Mouse (Mus musculus) kidney, adult 11 months (tissue): ENCODE measurements at regions not wholly inside any gene's neighbourhood (a gene's known extent, or its start where the extent isn't known, plus 50 kb on each side); places are given as distances from the start of the nearest gene placed in this dataset.
"Not testable (repeated sequence)": the region's sequence is repeated elsewhere in the genome, so short reads cannot be mapped to it uniquely, and the experiment has no call there.

Experiments
- DNase-seq: peaks from one replicate; pipeline ENCODE4 v3.0.0; 2022

GRCm38 (mm10) chr6:7120136-7120535 is 164.3 kb downstream of the Sdhaf3 start:
- DNase-seq: peak; percentile 38

DNA sequence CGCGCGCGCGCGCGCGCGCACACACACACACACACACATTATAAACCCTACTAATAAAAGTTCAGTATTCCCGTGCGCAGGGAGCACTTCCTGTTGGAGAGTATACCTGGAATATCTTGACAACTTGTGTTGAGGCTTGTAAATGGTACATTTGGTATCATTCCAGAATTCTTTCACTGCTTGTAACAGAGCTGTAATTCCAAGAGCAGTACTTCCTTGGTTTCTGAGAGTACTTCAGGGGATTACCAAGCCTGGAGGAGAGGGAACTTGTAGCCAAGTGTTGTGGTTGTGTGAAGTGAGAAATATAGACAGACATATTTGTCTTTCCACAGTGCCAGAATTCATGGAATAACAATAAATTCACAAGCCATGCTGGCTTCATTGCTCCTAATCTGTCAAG is 177.2 kb downstream of the Sdhaf3 start:
- no peak for DNase-seq

GRCm38 (mm10) chr6:7134062-7134461 is 178.3 kb downstream of the Sdhaf3 start:
- DNase-seq: no peak

DNA sequence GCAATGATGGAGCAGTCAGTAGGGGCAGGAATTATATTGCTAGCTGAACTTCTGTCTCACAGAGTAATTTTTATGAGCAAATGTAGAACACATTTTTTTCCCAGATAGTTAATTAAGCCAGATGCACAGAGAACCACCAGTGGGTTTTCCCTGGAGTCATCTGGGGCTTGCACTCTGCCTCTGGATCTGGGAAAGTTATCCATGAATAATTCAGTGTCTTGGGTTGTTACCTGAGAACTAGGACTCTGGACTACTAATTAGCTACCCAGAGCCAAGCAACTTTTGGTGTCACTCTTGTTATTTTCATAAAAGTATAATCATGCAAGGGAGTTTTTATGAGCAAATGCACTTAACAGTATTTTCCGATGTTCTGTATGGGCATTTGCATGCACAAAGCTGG is 179.1 kb downstream of the Sdhaf3 start:
- DNase-seq: no peak

GRCm38 (mm10) chr6:7181711-7182110 is 225.9 kb downstream of the Sdhaf3 start:
- no peak for DNase-seq

DNA sequence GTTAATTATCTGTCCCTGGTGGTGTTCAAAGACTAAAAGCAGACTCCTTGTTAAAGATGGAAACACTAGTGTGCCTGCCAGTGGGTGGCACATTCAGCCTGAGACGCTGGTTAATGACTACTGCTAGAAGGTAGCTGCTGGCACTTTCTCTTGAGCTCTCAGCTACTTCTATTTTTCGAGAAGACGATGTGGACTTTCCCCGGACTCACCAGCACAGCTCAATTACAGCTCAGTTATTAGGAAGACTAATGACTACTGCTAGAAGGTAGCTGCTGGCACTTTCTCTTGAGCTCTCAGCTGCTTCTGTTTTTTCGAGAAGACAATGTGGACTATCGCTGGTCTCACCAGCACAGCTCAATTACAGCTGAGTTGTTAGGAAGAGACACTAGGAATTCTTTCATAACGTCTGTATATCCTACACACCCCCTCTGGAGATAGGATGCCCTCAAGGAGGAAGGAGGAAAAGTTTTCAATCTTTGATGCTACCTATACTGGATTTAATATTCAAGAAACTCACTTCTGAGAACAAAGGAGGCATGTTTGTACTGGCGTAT is 243.3 kb downstream of the Sdhaf3 start:
- DNase-seq: no peak

- no peak for DNase-seq
Observed at GRCm38 (mm10) chr6:7215880-7216279, 260.1 kb downstream of the Sdhaf3 start.

- DNase-seq: no peak
Observed at GRCm38 (mm10) chr6:7252286-7252685, 296.5 kb downstream of the Sdhaf3 start.

DNA sequence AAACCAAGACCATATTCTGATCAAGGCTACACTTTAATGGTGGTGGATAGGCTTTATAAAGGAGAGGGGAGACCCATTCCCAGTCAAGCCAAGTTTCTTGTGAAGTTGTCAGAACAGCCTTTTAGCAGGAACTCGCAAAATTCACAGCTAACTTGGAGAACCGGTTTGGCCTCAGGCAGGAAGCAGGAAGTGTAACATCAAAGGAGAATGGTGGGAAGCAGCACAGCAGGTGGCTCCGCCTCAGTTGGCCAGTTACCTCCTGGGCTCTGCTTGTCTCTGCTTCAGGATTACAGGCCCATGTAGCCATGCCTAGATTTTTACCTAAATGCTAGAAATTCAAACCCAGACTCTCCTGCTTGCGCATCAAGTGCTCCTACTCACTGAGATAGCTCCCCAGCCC is 277.2 kb upstream of the Tac1 start:
- DNase-seq: no peak

GRCm38 (mm10) chr6:7306956-7307355 is 247.7 kb upstream of the Tac1 start:
- peak; percentile 52 for DNase-seq

DNA sequence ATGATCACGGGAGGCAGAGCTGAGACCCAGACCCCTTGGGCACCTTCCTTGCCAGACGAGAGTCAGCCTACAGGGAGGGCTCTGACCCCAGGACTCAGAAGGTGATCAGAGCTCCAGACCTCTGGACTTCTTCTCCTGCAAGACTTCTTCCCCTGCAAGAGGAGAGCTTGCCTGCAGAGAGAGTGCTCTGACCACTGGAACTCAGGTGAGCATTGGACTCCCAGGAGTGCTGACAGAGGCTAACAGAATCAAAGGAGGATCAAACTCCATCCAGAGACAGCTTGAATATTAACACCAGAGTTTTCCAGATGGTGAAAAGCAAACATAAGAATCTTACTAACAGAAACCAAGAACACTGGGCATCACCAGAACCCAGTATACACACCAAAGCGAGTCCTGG is 241.2 kb upstream of the Tac1 start:
- peak; percentile 58 for DNase-seq

DNA sequence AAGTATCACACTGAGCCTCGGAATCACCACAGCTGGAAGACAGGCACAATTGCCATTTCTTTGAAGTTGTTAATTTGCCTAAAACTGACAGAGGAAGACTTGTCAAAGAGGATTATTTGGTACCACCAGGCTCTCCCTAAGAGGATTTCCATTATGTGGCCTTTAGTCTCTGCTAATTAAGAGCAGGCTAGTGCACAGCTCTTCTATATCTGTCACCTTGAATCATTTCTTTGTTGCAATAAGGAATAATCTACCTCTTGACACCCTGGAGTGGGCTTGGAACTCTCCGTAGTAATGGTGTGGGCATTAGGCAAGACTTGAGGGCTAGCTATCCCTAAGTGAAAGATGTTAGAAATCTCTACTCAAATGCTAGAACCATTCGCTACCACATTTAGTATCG is 227.7 kb upstream of the Tac1 start:
- no peak for DNase-seq

DNA sequence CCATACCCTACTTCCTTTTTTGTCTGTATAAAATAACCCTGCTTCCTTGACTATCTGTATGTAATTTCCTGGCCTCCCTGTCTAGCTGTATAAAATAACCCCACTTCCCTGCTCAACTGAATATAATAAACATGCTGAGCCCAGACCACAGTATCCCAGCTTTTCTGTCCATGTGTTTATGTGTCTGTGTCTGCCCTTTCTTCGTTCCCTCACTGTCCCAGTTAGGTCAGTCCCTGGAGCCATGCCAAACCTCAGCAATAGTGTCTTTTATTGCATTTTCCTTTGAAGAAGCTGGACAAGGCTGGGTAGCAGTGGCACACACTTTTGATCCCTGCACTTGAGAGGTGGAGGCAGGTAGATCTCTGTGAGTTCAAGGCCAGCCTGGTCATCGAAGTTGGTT is 198.0 kb upstream of the Tac1 start:
- DNase-seq: no peak

GRCm38 (mm10) chr6:7367166-7367565 is 187.5 kb upstream of the Tac1 start:
- no peak for DNase-seq

DNA sequence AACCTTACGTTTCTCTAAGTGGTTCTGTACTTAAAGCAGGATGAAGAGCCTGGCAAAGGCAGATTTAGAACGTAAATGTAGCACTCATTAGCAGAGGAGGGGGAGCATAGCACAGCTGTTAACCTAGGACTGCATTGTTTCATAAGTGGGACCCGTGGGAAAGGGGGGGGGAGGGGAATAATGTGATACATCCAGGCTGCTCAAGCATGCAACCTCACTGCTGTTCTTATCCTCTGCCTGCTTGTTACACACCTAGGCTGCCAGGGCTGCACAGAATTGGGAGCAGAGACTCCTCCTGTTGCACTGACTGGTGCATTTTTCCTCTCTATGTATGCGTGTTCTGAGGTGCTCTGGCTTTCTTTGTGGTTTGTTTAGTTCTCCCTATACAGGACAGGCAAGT is 180.1 kb upstream of the Tac1 start:
- no peak for DNase-seq

DNA sequence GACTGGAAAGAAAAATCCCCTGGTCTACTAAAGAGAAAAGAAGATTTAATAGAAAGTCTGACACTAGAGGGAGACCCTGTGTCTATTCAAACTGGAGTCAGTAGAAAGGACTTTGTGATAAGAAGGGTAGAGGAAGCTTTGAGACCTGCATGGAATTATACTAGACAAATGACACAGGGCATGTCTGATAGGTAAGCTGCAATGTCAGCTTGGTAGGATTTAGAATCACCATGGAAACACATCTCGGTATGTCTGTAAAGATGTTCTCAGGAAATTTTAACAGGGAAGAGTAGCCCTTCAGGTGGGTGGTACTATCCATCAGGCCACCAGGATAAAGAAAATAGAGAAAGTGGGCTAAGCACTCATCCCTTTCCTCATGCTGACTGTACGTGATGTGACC is 178.8 kb upstream of the Tac1 start:
- DNase-seq: no peak

GRCm38 (mm10) chr6:7378651-7379050 is 176.0 kb upstream of the Tac1 start:
- no peak for DNase-seq

DNA sequence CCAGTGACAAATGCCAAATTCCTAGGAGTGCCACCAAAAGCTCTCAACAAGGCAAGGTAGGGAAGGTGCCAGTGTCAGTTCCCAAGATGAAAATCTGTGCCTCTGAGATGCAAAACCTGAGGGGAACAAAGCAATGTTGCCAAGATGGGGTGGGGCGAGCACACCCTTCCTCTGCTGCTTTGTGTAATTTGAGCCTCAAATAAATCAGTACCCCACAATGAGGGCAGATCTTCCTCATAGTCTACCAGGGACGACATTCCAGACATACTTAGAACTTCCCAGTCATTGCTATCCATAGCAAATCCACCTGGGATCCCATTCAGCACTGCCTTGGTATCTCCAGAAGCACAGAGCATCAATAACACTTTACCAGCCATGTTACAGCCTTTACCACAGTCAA is 129.9 kb upstream of the Tac1 start:
- DNase-seq: no peak

DNA sequence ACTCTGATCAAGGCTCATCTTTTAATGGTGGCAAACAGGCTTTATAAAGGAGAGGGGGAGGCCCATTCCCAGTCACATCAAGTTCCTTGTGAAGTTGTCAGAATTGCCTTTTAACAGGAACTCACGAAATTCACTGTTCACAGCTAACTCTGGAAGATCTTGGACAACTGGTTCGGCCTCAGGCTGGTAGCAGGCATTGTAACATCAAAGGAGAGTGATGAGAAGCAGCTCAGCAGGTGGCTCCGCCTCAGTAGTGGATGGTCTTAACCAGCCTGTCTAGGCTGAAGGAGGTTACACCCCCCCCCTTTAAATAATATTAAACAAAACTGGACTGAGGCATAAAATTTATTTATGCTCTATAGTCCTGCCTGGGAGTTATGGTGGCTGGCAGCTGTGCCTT is 113.0 kb upstream of the Tac1 start:
- no peak for DNase-seq

GRCm38 (mm10) chr6:7442286-7442685 is 112.4 kb upstream of the Tac1 start:
- not testable (repeated sequence) for DNase-seq

GRCm38 (mm10) chr6:7455881-7456280 is 98.8 kb upstream of the Tac1 start:
- no peak for DNase-seq

DNA sequence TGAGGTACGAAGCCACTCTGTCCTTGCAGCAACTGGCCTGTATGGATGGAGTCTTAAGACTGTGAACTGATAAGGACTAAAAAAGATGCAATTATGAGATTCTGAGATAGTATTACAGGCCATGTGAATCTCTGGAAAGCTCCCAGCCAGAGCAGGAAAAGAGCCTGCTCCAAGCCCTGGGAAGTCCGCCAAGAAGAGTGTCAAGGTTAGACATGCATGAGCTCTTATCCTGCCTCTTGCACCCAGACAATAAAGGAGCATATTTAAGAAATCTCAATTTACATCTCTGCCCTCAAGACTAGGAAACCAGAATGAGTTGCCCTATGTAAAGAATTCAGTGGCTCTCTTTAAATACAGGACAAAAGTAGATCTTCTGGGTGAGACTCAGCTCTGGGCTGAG is 90.8 kb upstream of the Tac1 start:
- DNase-seq: no peak

- DNase-seq: no peak
Observed at GRCm38 (mm10) chr6:7464346-7464745, 90.3 kb upstream of the Tac1 start.

- DNase-seq: no peak
Observed at GRCm38 (mm10) chr6:7472366-7473026, 82.2 kb upstream of the Tac1 start.

DNA sequence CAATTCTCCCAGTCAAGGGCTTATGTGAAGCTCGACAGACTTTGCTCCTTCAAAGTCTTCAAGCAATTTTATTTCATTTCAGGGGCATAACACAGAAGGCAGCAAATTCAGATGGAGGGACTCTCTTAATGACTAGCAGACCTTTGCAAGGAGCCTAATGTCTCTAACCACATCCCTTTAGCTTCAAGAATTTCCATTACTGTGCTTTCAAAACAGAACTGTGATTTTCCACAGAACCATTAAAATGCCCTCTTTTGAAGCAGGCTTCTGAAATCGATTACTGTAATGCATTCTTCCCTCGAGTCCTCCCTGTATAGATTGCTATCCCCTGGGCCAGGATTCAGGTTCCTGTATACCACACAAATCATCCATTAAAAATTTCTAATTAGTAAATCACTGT is 80.9 kb upstream of the Tac1 start:
- DNase-seq: no peak
